Mouse (Mus musculus) limb, embryonic 12.5 days (tissue): ENCODE measurements around the gene Olfr804. TPM values are rescaled to one million over a fixed set of nuclear protein-coding genes. Genes with fewer than 3 reads are reported as not detected.

Experiments used
- ATAC-seq: fragments of 200-750 bp; cut with Nextera tagmentation; 2 replicates; pipeline ENCODE4 v1.8.0; 2017; ENCODE audit warnings: low read depth, moderate TSS enrichment; ENCODE audit not compliant: insufficient number of reproducible peaks, insufficient read depth, low FRiP score, low TSS enrichment
- H3K27ac ChIP-seq: fragments of 300-500 bp; sonication (generic); 2 replicates; pipeline ENCODE4 v1.5.1; 2016; ENCODE audit warnings: mild to moderate bottlenecking, moderate library complexity
- H3K27me3 ChIP-seq: fragments of 300-500 bp; sonication (generic); 2 replicates; pipeline ENCODE4 v1.6.1; 2016; ENCODE audit warnings: mild to moderate bottlenecking, moderate library complexity
- H3K36me3 ChIP-seq: fragments of 300-500 bp; sonication (generic); 2 replicates; pipeline ENCODE4 v1.6.1; 2016; ENCODE audit warnings: mild to moderate bottlenecking, moderate library complexity
- H3K4me1 ChIP-seq: fragments of 300-500 bp; sonication (generic); replicated peaks from 2 replicates; pipeline ENCODE4 v1.6.1; 2016
- H3K4me2 ChIP-seq: fragments of 300-500 bp; sonication (generic); 2 replicates; pipeline ENCODE4 v1.6.1; 2016; ENCODE audit warnings: mild to moderate bottlenecking, moderate library complexity
- H3K4me3 ChIP-seq: fragments of 300-500 bp; sonication (generic); replicated peaks from 2 replicates; pipeline ENCODE4 v1.5.1; 2016; ENCODE audit warnings: mild to moderate bottlenecking
- H3K9ac ChIP-seq: fragments of 300-500 bp; sonication (generic); replicated peaks from 2 replicates; pipeline ENCODE4 v1.6.1; 2016; ENCODE audit warnings: mild to moderate bottlenecking, moderate library complexity
- H3K9me3 ChIP-seq: fragments of 300-500 bp; sonication (generic); 2 replicates; pipeline ENCODE4 v1.6.1; 2016; ENCODE audit warnings: mild to moderate bottlenecking, moderate library complexity
- WGBS: fragments of 180-500 bp; shearing (Covaris S2); methylation state at CpG from one replicate; pipeline ENCODE4 v1.1.7; 2016; 5-methylcytosine and 5-hydroxymethylcytosine counted together
- microRNA-seq: library from miRNA; unstranded; fragments of <30 nt; microRNA quantifications from one replicate; pipeline ENCODE4, GENCODE M21; 2017
- polyA plus RNA-seq: library from polyadenylated mRNA; unstranded; fragments of >200 nt; fragmentation: Nextera tagmentation; extraction: Ambion mirVana; gene quantifications from 2 replicates; pipeline ENCODE4 v1.2.1, GENCODE M21; 2016

The Olfr804 gene
- polyA plus RNA-seq = not detected in 2 replicates

DNA sequence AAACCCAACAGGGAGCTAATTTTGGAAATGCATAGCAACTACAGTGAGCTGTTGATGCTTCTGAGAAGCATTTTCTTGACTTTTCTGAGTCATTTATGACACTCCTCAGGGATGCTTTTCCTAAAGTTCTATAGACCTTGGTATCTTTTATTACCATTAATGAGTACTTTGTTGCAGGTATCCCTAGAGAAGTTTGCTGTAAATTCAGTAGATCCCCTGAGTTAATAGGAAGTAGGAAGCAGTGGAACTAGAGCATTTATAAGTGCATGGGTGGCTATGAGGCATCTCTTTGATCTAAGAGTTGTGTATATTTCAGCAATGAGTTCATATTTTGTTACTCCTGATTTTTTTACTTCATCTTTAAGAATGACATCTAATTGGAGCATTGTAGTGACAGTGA, at the start of gene Olfr804:
TSS of gene Olfr804 (plus strand) at position 301 of the 400 bp plus-strand sequence.
- Histone ChIP-seq H3K4me1 (no peaks in the 10 kb centered on the region), H3K27ac (no peak within 1 kb of the TSS), H3K36me3 (no peaks in the 10 kb centered on the region), H3K9me3 (no peaks in the 10 kb centered on the region), H3K4me3 (no peak within 1 kb of the TSS), H3K4me2 (no peak within 1 kb of the TSS), H3K9ac (no peak within 1 kb of the TSS), H3K27me3 (no peaks in the 10 kb centered on the region)
- ATAC-seq = no peak

DNA sequence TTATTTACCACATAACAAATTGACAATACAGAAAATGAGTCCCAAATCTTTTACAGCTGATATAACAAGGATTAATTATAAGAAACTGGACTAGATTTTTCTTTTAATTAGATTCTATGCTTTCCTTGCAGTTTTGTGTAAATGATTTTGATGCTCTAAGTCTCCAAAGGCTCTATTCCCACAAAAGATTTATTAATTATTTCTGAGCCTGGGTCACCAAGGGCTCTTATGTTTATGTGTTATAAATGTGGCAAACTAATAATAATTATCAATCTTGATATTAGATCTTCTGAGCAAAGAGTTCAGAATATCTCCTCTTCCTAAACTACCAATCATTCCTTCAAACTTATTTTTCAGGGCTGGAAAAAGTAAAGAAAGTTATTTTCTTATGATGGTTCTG, 45.6 kb upstream of the Olfr804 start, which contains the start of gene Olfr800:
TSS of gene Olfr800 (plus strand) at position 301 of the 400 bp plus-strand sequence.
- Histone ChIP-seq H3K27ac (no peak within 1 kb of the TSS), H3K9me3 (no peaks in the 10 kb centered on the region), H3K4me2 (no peak within 1 kb of the TSS), H3K4me3 (no peak within 1 kb of the TSS), H3K9ac (no peak within 1 kb of the TSS), H3K36me3 (no peaks in the 10 kb centered on the region), H3K4me1 (no peaks in the 10 kb centered on the region), H3K27me3 (no peaks in the 10 kb centered on the region)
- ATAC-seq = no peak

DNA sequence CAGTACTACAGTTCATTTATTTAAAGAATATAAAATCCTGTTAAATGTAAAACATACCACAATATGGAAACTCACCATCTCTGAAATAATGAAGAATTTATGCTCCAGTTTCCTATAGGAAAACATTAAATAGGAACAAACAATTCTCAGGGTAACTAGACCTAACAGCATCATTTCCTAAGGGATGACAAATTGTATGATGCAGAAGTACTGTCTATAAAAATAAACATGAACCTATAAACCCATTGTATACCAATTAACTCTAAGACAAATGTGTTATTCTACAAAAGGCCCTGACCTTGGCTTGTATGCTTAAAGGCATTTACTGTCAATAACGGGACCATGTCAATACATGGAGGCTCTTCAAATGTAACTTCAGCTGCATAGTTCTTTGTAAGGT, 29.2 kb upstream of the Olfr804 start, which contains the start of gene Olfr801:
TSS of gene Olfr801 (minus strand) at position 101 of the 400 bp plus-strand sequence.
- Histone ChIP-seq H3K4me2 (no peak within 1 kb of the TSS), H3K4me1 (no peaks in the 10 kb centered on the region), H3K4me3 (no peak within 1 kb of the TSS), H3K27me3 (no peaks in the 10 kb centered on the region), H3K36me3 (no peaks in the 10 kb centered on the region), H3K27ac (no peak within 1 kb of the TSS), H3K9ac (no peak within 1 kb of the TSS), H3K9me3 (no peaks in the 10 kb centered on the region)
- WGBS = 85% methylated on average over 1 of the region's 1 CpGs
- no peak for ATAC-seq

DNA sequence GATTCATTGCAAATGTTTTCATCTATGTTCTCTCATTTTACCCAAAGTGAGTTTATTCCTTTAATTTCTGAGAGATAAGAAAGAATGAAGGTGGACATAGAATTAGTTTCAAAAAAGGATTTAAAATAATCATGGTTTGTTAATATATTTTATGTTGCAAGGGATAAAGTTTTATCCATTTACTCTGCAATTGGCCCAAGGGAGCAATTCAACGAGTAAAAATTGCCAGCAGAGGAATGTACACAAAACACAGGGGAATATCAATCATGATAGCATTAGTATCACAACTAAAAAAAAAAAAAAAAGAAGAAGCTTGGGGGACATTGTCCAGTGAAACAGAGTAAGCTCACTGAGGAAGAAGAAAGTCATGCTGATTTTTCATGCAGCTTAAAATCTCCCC, 14.9 kb upstream of the Olfr804 start, which contains the start of gene Olfr802:
TSS of gene Olfr802 (minus strand) at position 101 of the 400 bp plus-strand sequence.
- no peaks in the 10 kb centered on the region for H3K9me3 ChIP-seq
- H3K27me3 ChIP-seq = no peaks in the 10 kb centered on the region
- ATAC-seq = no peak
- H3K4me1 ChIP-seq = no peaks in the 10 kb centered on the region
- H3K4me3 ChIP-seq = no peak within 1 kb of the TSS
- no peak within 1 kb of the TSS for H3K4me2 ChIP-seq
- H3K27ac ChIP-seq = no peak within 1 kb of the TSS
- WGBS = 65% methylated on average over 1 of the region's 1 CpGs
- no peak within 1 kb of the TSS for H3K9ac ChIP-seq
- no peaks in the 10 kb centered on the region for H3K36me3 ChIP-seq

DNA sequence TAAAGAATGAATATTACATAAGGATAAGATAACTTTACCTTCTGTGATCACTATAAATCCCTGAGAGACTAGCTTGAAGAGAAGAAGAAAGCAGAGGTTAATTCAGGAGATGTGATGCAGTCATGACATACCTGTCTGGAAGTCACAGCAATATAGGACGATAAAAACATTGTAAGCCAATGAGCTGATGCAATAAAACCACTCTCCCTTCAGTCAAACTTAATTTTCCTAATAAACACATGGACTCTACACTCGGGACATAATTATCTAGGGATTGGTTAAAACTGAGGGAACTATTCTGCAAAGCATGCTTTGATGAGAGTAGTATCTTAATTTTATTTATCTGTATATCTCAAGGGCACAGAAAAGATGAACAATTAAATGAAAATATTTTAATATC, 8.8 kb upstream of the Olfr804 start, which contains the start of gene Olfr803:
TSS of gene Olfr803 (minus strand) at position 101 of the 400 bp plus-strand sequence.
- no peak for ATAC-seq
- Histone ChIP-seq H3K4me3 (no peak within 1 kb of the TSS), H3K27ac (no peak within 1 kb of the TSS), H3K4me2 (no peak within 1 kb of the TSS), H3K9ac (no peak within 1 kb of the TSS), H3K36me3 (no peaks in the 10 kb centered on the region), H3K4me1 (no peaks in the 10 kb centered on the region), H3K9me3 (no peaks in the 10 kb centered on the region), H3K27me3 (no peaks in the 10 kb centered on the region)
- WGBS = 77% methylated on average over 2 of the region's 2 CpGs

DNA sequence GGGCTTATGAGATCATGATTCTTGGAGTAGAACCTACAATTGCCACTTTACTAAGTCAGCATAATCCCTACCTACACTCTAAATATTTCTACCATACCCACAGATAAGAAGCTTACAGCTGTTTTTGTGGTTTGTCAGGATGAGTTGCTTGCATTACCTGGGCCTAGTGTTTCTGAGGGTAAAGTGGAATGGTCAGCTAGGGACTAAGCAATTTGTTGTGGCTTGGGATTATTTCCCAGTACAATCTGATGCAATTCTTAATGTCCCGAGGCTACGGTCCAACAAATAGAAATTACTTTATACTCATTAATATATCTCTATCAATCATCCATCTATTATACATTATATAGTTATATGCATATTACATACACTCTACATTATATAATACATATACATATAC, 26.3 kb downstream of the Olfr804 start, which contains the start of gene Olfr805:
TSS of gene Olfr805 (minus strand) at position 101 of the 400 bp plus-strand sequence.
- H3K27ac ChIP-seq = no peak within 1 kb of the TSS
- H3K4me3 ChIP-seq = no peak within 1 kb of the TSS
- ATAC-seq = no peak
- 98% methylated on average over 2 of the region's 2 CpGs for whole genome bisulfite sequencing
- no peak within 1 kb of the TSS for H3K9ac ChIP-seq
- no peaks in the 10 kb centered on the region for H3K4me1 ChIP-seq
- H3K9me3 ChIP-seq = no peaks in the 10 kb centered on the region
- no peaks in the 10 kb centered on the region for H3K36me3 ChIP-seq
- H3K4me2 ChIP-seq = no peak within 1 kb of the TSS
- no peaks in the 10 kb centered on the region for H3K27me3 ChIP-seq

DNA sequence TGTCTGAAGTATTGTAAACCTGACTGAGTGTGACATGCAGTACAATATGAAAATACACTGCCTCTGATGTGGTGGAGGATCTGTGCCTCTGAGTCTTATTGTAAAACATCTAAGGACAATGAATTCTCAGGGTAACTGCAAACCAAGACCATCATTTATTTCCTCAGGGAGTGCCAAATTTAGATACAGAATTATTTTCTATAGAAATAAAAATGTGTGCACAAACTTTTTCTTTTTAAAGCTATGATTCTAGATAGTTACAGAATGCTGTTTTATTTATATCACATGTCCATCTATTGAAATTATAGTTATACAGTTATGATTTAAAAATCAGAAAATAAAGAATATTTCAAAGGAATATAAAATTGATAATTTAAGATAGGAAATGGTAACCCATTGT, 38.8 kb downstream of the Olfr804 start, which contains the start of gene Olfr806:
TSS of gene Olfr806 (minus strand) at position 101 of the 400 bp plus-strand sequence.
- no peak for ATAC-seq
- Histone ChIP-seq H3K27ac (no peak within 1 kb of the TSS), H3K9me3 (no peaks in the 10 kb centered on the region), H3K9ac (no peak within 1 kb of the TSS), H3K36me3 (no peaks in the 10 kb centered on the region), H3K27me3 (no peaks in the 10 kb centered on the region), H3K4me1 (no peaks in the 10 kb centered on the region), H3K4me3 (no peak within 1 kb of the TSS), H3K4me2 (no peak within 1 kb of the TSS)

DNA sequence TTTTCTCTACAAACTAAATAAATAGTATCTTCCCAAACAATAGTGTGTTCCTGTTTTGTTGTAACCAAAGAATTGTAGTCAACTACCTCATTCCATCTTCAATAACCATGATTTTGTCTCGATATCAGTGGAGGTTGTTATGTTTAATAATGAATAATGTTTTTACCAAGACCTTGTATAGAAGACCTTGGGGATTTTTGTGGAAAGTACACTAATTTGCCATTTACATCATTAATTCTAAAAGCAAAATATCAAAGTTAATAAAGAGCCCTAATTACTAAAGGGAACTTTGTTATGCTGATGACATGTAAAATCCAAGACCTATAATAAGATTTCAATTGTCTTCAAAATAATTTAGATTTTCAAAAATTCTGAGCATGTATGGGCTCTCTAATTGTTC, 54.7 kb downstream of the Olfr804 start, which contains the start of gene Olfr807:
TSS of gene Olfr807 (minus strand) at position 101 of the 400 bp plus-strand sequence.
- ATAC-seq = no peak
- H3K9ac ChIP-seq = no peak within 1 kb of the TSS
- 82% methylated on average over 1 of the region's 1 CpGs for WGBS

More for the DNA sequence above, 54.7 kb downstream of the Olfr804 start, which contains the start of gene Olfr807:
- Histone ChIP-seq H3K36me3 (no peaks in the 10 kb centered on the region), H3K4me3 (no peak within 1 kb of the TSS), H3K27ac (no peak within 1 kb of the TSS), H3K9me3 (no peaks in the 10 kb centered on the region), H3K27me3 (no peaks in the 10 kb centered on the region), H3K4me1 (no peaks in the 10 kb centered on the region), H3K4me2 (no peak within 1 kb of the TSS)

Small RNAs within 50 kb of the gene (microRNA-seq; reads per million reads assigned to microRNA genes)
- not detected for gene Gm24485

Other genes starting within 250 kb of the Olfr804 start
- gene Olfr787, start 241.3 kb upstream of the Olfr804 start, polyA plus RNA-seq = not detected in 2 replicates
- gene Olfr788, start 232.2 kb upstream of the Olfr804 start, polyA plus RNA-seq = not detected in 2 replicates
- gene Olfr789, start 218.5 kb upstream of the Olfr804 start, polyA plus RNA-seq = not detected in 2 replicates
- gene Olfr790, start 204.7 kb upstream of the Olfr804 start, polyA plus RNA-seq = not detected in 2 replicates
- not detected in 2 replicates for gene Olfr791, start 181.4 kb upstream of the Olfr804 start, polyA plus RNA-seq
- not detected in 2 replicates for gene Olfr792, start 164.0 kb upstream of the Olfr804 start, polyA plus RNA-seq
- not detected in 2 replicates for gene Olfr794, start 135.6 kb upstream of the Olfr804 start, polyA plus RNA-seq
- not detected in 2 replicates for gene Olfr796, start 90.6 kb upstream of the Olfr804 start, polyA plus RNA-seq
- not detected in 2 replicates for gene Olfr798, start 75.3 kb upstream of the Olfr804 start, polyA plus RNA-seq
- not detected in 2 replicates for gene Olfr799, start 65.7 kb upstream of the Olfr804 start, polyA plus RNA-seq
- gene Olfr800, start 45.5 kb upstream of the Olfr804 start, polyA plus RNA-seq = not detected in 2 replicates
- gene Olfr801, start 29.3 kb upstream of the Olfr804 start, polyA plus RNA-seq = not detected in 2 replicates
- not detected in 2 replicates for gene Olfr802, start 15.0 kb upstream of the Olfr804 start, polyA plus RNA-seq
- not detected in 2 replicates for gene Olfr803, start 8.9 kb upstream of the Olfr804 start, polyA plus RNA-seq
- gene Olfr805, start 26.2 kb downstream of the Olfr804 start, polyA plus RNA-seq = not detected in 2 replicates
- not detected in 2 replicates for gene Olfr806, start 38.7 kb downstream of the Olfr804 start, polyA plus RNA-seq
- not detected in 2 replicates for gene Olfr807, start 54.6 kb downstream of the Olfr804 start, polyA plus RNA-seq
- not detected in 2 replicates for gene Olfr808, start 62.3 kb downstream of the Olfr804 start, polyA plus RNA-seq
- not detected in 2 replicates for gene Olfr809, start 71.4 kb downstream of the Olfr804 start, polyA plus RNA-seq
- not detected in 2 replicates for gene Olfr810, start 91.7 kb downstream of the Olfr804 start, polyA plus RNA-seq
- not detected in 2 replicates for gene Olfr811, start 101.2 kb downstream of the Olfr804 start, polyA plus RNA-seq
- gene Olfr812, start 142.9 kb downstream of the Olfr804 start, polyA plus RNA-seq = not detected in 2 replicates
- not detected in 2 replicates for gene Olfr813, start 152.2 kb downstream of the Olfr804 start, polyA plus RNA-seq
- gene Olfr814, start 176.6 kb downstream of the Olfr804 start, polyA plus RNA-seq = not detected in 2 replicates
- gene Olfr815, start 202.7 kb downstream of the Olfr804 start, polyA plus RNA-seq = not detected in 2 replicates
- gene Olfr816, start 212.4 kb downstream of the Olfr804 start, polyA plus RNA-seq = not detected in 2 replicates
- gene Olfr818, start 245.9 kb downstream of the Olfr804 start, polyA plus RNA-seq = not detected in 2 replicates